In the genomic region with DNA sequence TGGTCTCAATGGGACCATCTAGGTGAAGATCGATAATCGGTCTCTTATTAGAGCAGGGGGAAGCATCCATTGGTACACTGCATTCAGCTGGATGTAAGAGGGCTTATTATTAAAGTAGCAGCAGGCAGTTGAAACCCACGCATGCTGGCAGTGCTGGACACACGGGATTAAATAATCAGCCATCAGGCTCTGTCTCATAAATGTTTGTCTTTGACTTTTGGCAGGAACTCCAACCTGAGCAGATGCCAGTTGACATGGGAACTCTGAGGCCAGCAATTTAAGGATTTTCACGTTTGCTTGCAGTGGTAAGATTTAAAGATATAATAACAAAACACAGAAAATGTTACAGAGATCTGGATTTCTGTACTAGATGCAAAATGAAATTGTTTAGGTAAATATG, we compare ENCODE assay signal across 11 mouse cellular contexts.
DNase-seq lines count a peak whose midpoint lies in the region; ATAC-seq and TF ChIP-seq lines count a peak whose summit lies in the region.
"Had no signal": no experiment of that assay in that cellular context is flagged by ENCODE, and none has a peak within 500 bp of the region (broad histone marks: within the 10 kb centered on the region; RNA-seq: fewer than 3 reads in every experiment).

No protein-coding gene starts in this region.

- no peaks in the 10 kb centered on the region for H3K27me3 ChIP-seq in heart, embryonic 10.5 days (ENCODE audit: insufficient read depth, poor library complexity, severe bottlenecking)
- no peaks in the 10 kb centered on the region for H3K27me3 ChIP-seq in lung, embryonic 14.5 days (ENCODE audit: insufficient read depth, low read length)
- no peaks in the 10 kb centered on the region for H3K27me3 ChIP-seq in kidney, adult 2 months (replicated peaks; ENCODE audit: control insufficient read depth, insufficient read depth, low read length)
- H3K27me3 ChIP-seq in stomach, postnatal 0 days (ENCODE audit: control insufficient read depth, insufficient read depth, low read length) = no peaks in the 10 kb centered on the region
- H3K27me3 ChIP-seq: hindbrain, embryonic 15.5 days; midbrain, embryonic 12.5 days; stomach, embryonic 15.5 days had no signal

- H3K9ac ChIP-seq in lung, embryonic 14.5 days = no peak overlapping the region
- no peak overlapping the region for H3K9ac ChIP-seq in stomach, postnatal 0 days (ENCODE audit: low read length)
- H3K9ac ChIP-seq: hindbrain, embryonic 15.5 days; midbrain, embryonic 12.5 days; stomach, embryonic 15.5 days had no signal

- TF ChIP-seq EP300 in stomach, postnatal 0 days (optimal IDR thresholded peaks at IDR 0.05) = no peak

- TF ChIP-seq CTCF in bone marrow macrophage, adult 2 months (IDR thresholded peaks at IDR 0.05; ENCODE audit: low read depth, low read length) = no peak
- no peak for TF ChIP-seq CTCF in gastrocnemius, adult 2 months (IDR thresholded peaks at IDR 0.05)
- no peak for TF ChIP-seq CTCF in lung, embryonic 14.5 days (IDR thresholded peaks at IDR 0.05; ENCODE audit: low read depth)
- TF ChIP-seq CTCF in kidney, adult 2 months (conservative IDR thresholded peaks at IDR 0.05; ENCODE audit: insufficient read depth, insufficient read length, low read depth, low read length) = no peak
- TF ChIP-seq CTCF in stomach, postnatal 0 days (IDR thresholded peaks at IDR 0.05; ENCODE audit: low read depth) = no peak

- ATAC-seq in lung, embryonic 14.5 days (ENCODE audit: insufficient read depth) = no peak
- no peak for ATAC-seq in stomach, postnatal 0 days (ENCODE audit: low FRiP score, low TSS enrichment)

- intact Hi-C loops in gastrocnemius, adult 2 months (cut with DNase I) = no loop called here

- 79% methylated on average over 5 of the region's 5 CpGs for WGBS in heart, embryonic 10.5 days
- WGBS in lung, embryonic 14.5 days = 46% methylated on average over 5 of the region's 5 CpGs
- 64% methylated on average over 5 of the region's 5 CpGs for WGBS in kidney, adult 2 months
- WGBS in stomach, postnatal 0 days = 50% methylated on average over 5 of the region's 5 CpGs

- H3K36me3 ChIP-seq in heart, embryonic 10.5 days = no peaks in the 10 kb centered on the region
- H3K36me3 ChIP-seq in lung, embryonic 14.5 days (ENCODE audit: insufficient read depth) = no peaks in the 10 kb centered on the region
- H3K36me3 ChIP-seq in kidney, adult 2 months (ENCODE audit: control insufficient read depth, insufficient read depth, low read length) = no peaks in the 10 kb centered on the region
- H3K36me3 ChIP-seq in stomach, postnatal 0 days (ENCODE audit: control insufficient read depth, insufficient read depth, low read length) = no peaks in the 10 kb centered on the region
- H3K36me3 ChIP-seq: hindbrain, embryonic 15.5 days; midbrain, embryonic 12.5 days; stomach, embryonic 15.5 days had no signal

- no peak overlapping the region for H3K4me2 ChIP-seq in lung, embryonic 14.5 days
- no peak overlapping the region for H3K4me2 ChIP-seq in stomach, postnatal 0 days (replicated peaks; ENCODE audit: low read depth)
- H3K4me2 ChIP-seq: hindbrain, embryonic 15.5 days; midbrain, embryonic 12.5 days; stomach, embryonic 15.5 days had no signal

- H3K4me3 ChIP-seq in heart, embryonic 10.5 days = no peak overlapping the region
- no peak overlapping the region for H3K4me3 ChIP-seq in bone marrow macrophage, adult 2 months (ENCODE audit: insufficient read depth, low read length)
- no peak overlapping the region for H3K4me3 ChIP-seq in gastrocnemius, adult 2 months
- H3K4me3 ChIP-seq in lung, embryonic 14.5 days (ENCODE audit: low read depth, low read length) = no peak overlapping the region
- no peak overlapping the region for H3K4me3 ChIP-seq in kidney, adult 2 months (ENCODE audit: insufficient read depth, low read depth, low read length)
- no peak overlapping the region for H3K4me3 ChIP-seq in stomach, postnatal 0 days (ENCODE audit: low read depth, low read length)
- H3K4me3 ChIP-seq: hindbrain, embryonic 15.5 days; midbrain, embryonic 12.5 days; stomach, embryonic 15.5 days had no signal

- H3K9me3 ChIP-seq in heart, embryonic 10.5 days = no peaks in the 10 kb centered on the region
- no peaks in the 10 kb centered on the region for H3K9me3 ChIP-seq in lung, embryonic 14.5 days (ENCODE audit: low read depth, low read length)
- H3K9me3 ChIP-seq in stomach, postnatal 0 days (ENCODE audit: control insufficient read depth, low read length) = no peaks in the 10 kb centered on the region
- H3K9me3 ChIP-seq: hindbrain, embryonic 15.5 days; midbrain, embryonic 12.5 days; stomach, embryonic 15.5 days had no signal

- peak; percentile 92 for DNase-seq in heart, adult 11 months
- no peak for DNase-seq in heart, embryonic 10.5 days (ENCODE audit: low spot score)
- peak; percentile 23 for DNase-seq in gastrocnemius, adult 2 months
- DNase-seq in lung, embryonic 14.5 days = peak; percentile 60
- no peak for DNase-seq in kidney, adult 2 months
- no peak for DNase-seq in stomach, postnatal 0 days (ENCODE audit: low spot score)
- DNase-seq in right cerebral cortex, postnatal 14 days = no peak

- TF ChIP-seq POLR2A in bone marrow macrophage, adult 2 months (IDR thresholded peaks at IDR 0.05; ENCODE audit: borderline replicate concordance, low read depth, low read length) = no peak
- no peak for TF ChIP-seq POLR2A in kidney, adult 2 months (IDR thresholded peaks at IDR 0.05; ENCODE audit: low read depth, low read length)

- H3K4me1 ChIP-seq in heart, embryonic 10.5 days = 0 out of 2 replicates have a peak, but pooled peaks cover 3% of the 10 kb centered on the region
- peaks cover 8% of the 10 kb centered on the region for H3K4me1 ChIP-seq in bone marrow macrophage, adult 2 months (ENCODE audit: control insufficient read depth, insufficient read depth, low read length)
- peaks cover 8% of the 10 kb centered on the region; the same call in 1 of the 2 replicates for H3K4me1 ChIP-seq in lung, embryonic 14.5 days (ENCODE audit: insufficient read depth)
- H3K4me1 ChIP-seq in kidney, adult 2 months (ENCODE audit: control insufficient read depth, insufficient read depth, low read length) = no peaks in the 10 kb centered on the region
- H3K4me1 ChIP-seq in stomach, postnatal 0 days (replicated peaks; ENCODE audit: control insufficient read depth, insufficient read depth) = no peaks in the 10 kb centered on the region
- H3K4me1 ChIP-seq: hindbrain, embryonic 15.5 days; midbrain, embryonic 12.5 days; stomach, embryonic 15.5 days had no signal

- no peak overlapping the region for H3K27ac ChIP-seq in heart, embryonic 10.5 days
- H3K27ac ChIP-seq in bone marrow macrophage, adult 2 months (ENCODE audit: insufficient read depth, low read depth, low read length) = peak overlapping the region; percentile 53; the same call in 1 of the 2 replicates
- H3K27ac ChIP-seq in gastrocnemius, adult 2 months = no peak overlapping the region
- H3K27ac ChIP-seq in lung, embryonic 14.5 days (ENCODE audit: low read depth) = peak overlapping the region; percentile 58; the same call in 1 of the 2 replicates
- no peak overlapping the region for H3K27ac ChIP-seq in kidney, adult 2 months (ENCODE audit: insufficient read depth, low read depth, low read length)
- no peak overlapping the region for H3K27ac ChIP-seq in stomach, postnatal 0 days (replicated peaks)
- H3K27ac ChIP-seq: hindbrain, embryonic 15.5 days; midbrain, embryonic 12.5 days; stomach, embryonic 15.5 days had no signal

Comparison
In these comparisons a context has a peak if more than half of its experiments do, and no peak if none do; other contexts are left out.
1. DNase-seq: peak in heart, adult 11 months (single experiment), gastrocnemius, adult 2 months (single experiment) and lung, embryonic 14.5 days (single experiment); none in heart, embryonic 10.5 days (single experiment), kidney, adult 2 months (single experiment), stomach, postnatal 0 days (single experiment) and right cerebral cortex, postnatal 14 days (single experiment).
2. H3K27ac ChIP-seq: peak in bone marrow macrophage, adult 2 months (single experiment) and lung, embryonic 14.5 days (single experiment); none in heart, embryonic 10.5 days (single experiment), gastrocnemius, adult 2 months (single experiment), kidney, adult 2 months (single experiment) and stomach, postnatal 0 days (single experiment).